In genomic region chr6:30101773-30102415, GRCm38 (mm10) we compare ENCODE assay signal across 21 mouse cellular contexts. TPM values are rescaled to one million over a fixed set of nuclear protein-coding genes. Genes with fewer than 3 reads are reported as not detected.
DNase-seq lines count a peak whose midpoint lies in the region; TF ChIP-seq lines count a peak whose summit lies in the region.
"Had no signal": no experiment of that assay in that cellular context is flagged by ENCODE, and none has a peak within 500 bp of the region (broad histone marks: within the 10 kb centered on the region; RNA-seq: fewer than 3 reads in every experiment).

No protein-coding gene starts in this region.

- TF ChIP-seq POLR2A in myocyte (IDR thresholded peaks at IDR 0.05; ENCODE audit: insufficient read length, low read depth) = no peak

- no peak overlapping the region for H3ac ChIP-seq in myocyte (ENCODE audit: control insufficient read depth, insufficient read length)

- no peak overlapping the region for H3K4me3 ChIP-seq in myocyte
- H3K4me3 ChIP-seq: embryonic facial prominence, embryonic 15.5 days; erythroblast, embryonic 14.5 days; forebrain, embryonic 10.5 days; heart, adult 2 months; heart, embryonic 15.5 days; hindbrain, embryonic 13.5 days had no signal

- peak; percentile 37 for DNase-seq in 3T3-L1 (ENCODE audit: low read depth, low spot score)
- peak; percentile 68 for DNase-seq in ES-CJ7 (ENCODE audit: low read depth, low spot score)
- peak; percentile 32 for DNase-seq in NIH3T3 (ENCODE audit: low read depth)
- no peak for DNase-seq in Muller cell, postnatal 12 days (ENCODE audit: inconsistent ontology term)
- no peak for DNase-seq in kidney, adult 8-10 months
- DNase-seq: adrenal gland, postnatal 10 days; cerebellum, adult 11-12 months; cerebellum, adult 9-11 months; cerebellum, postnatal 36 days; gastrocnemius, postnatal 14 days; heart, adult 2 months; heart, postnatal 14 days; kidney, adult 11 months had no signal

- no peaks in the 10 kb centered on the region for H3K27me3 ChIP-seq in myocyte (ENCODE audit: control insufficient read depth, insufficient read depth, insufficient read length)
- H3K27me3 ChIP-seq: embryonic facial prominence, embryonic 15.5 days; heart, embryonic 15.5 days; hindbrain, embryonic 13.5 days; Patski had no signal

- H3K36me3 ChIP-seq in myocyte (ENCODE audit: control insufficient read depth, insufficient read depth) = peaks cover 42% of the 10 kb centered on the region

- no peak overlapping the region for H3K4me2 ChIP-seq in myocyte (ENCODE audit: low read depth)
- H3K4me2 ChIP-seq: embryonic facial prominence, embryonic 15.5 days; heart, embryonic 11.5 days; heart, embryonic 15.5 days; hindbrain, embryonic 13.5 days had no signal

- no peaks in the 10 kb centered on the region for H3K79me2 ChIP-seq in myocyte (ENCODE audit: control insufficient read depth, insufficient read depth)

TF ChIP-seq in myocyte, 11 proteins besides CTCF, POLR2A, EP300 and RAD21:
- TF ChIP-seq TCF12 (IDR thresholded peaks at IDR 0.05; ENCODE audit: insufficient read depth, poor library complexity, severe bottlenecking) (no peak), CEBPB (IDR thresholded peaks at IDR 0.05; ENCODE audit: insufficient read depth, poor library complexity, severe bottlenecking) (peak; percentile 65; the same call in 1 of the 2 replicates), TCF3 (IDR thresholded peaks at IDR 0.05; ENCODE audit: insufficient read length, low read depth) (no peak)
TF ChIP-seq in myocyte: peak in this region for 1.

RNA-seq across cellular contexts. Expression of gene Nrf1, which starts 54.1 kb away (rescaled TPM):
- polyA plus RNA-seq in myocyte (2012; fragmentation: generic; extraction: Trizol) = 26.8 TPM

Comparison
In these comparisons a context has a peak if more than half of its experiments do, and no peak if none do; other contexts are left out.
1. DNase-seq: peak in 3T3-L1 (single experiment), ES-CJ7 (single experiment) and NIH3T3 (single experiment); none in Muller cell, postnatal 12 days (single experiment) and kidney, adult 8-10 months (0 of 2).